Mouse (Mus musculus): ENCODE results near the gene Fig4. TPM values are rescaled to one million over a fixed set of nuclear protein-coding genes. Genes with fewer than 3 reads are reported as not detected.

The Fig4 gene
- polyA plus RNA-seq, 1 experiment = 17.1 TPM

DNA sequence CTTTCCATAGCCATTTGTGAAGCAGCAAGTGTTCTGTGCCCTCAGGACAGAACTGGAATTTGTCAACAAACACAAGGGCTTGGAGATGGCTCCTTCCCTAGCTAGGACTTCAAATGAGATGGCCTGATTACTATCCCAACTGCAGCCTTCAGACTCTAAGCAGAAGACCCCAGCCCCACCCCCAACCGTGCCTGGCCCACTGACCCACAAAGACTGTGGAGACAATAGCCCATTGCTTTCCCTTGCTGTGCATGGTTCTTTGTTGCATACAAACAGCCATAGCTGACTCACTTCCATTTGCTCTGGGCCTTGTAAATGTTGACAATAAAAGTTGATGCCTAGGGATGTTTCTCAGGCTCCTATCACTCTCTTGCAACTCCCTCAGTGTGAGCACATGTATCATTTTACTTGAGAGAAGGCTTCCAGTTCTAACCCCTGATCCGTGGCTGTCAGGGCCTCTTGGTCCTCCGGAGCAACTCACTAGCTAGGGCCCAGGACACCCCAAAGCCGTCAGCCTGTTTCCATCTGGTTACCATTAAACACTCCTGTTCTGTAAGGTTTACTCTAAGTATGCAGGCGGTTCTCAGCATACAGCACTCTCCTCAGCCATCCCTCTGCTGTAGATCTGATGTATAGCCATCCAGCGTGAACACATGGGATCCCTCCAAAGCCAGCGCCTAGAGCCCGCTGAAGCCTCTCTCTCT lies 52.9 kb downstream of the Fig4 start:
- TF ChIP-seq CTCF (IDR thresholded peaks at IDR 0.05; ENCODE audit: borderline replicate concordance, control insufficient read depth, extremely low read depth, insufficient read depth, low read length, poor library complexity) = no peak
- TF ChIP-seq POLR2A (IDR thresholded peaks at IDR 0.05; ENCODE audit: control insufficient read depth, extremely low read depth, insufficient read depth, low read length, poor library complexity) = no peak
- Histone ChIP-seq H3K36me3 (ENCODE audit: control insufficient read depth, insufficient read depth, low read length) (peaks cover 20% of the 10 kb centered on the region; the same call in 1 of the 2 replicates), H3K4me1 (replicated peaks; ENCODE audit: control insufficient read depth, insufficient read depth, low read length) (no peaks in the 10 kb centered on the region), H3K4me3 (ENCODE audit: control insufficient read depth, insufficient read depth, low read length) (no peak overlapping the region), H3K27ac (ENCODE audit: control insufficient read depth, insufficient read depth, low read length) (no peak overlapping the region), H3K27me3 (ENCODE audit: control insufficient read depth, insufficient read depth, low read length) (no peaks in the 10 kb centered on the region)
- 96% methylated on average over 8 of the region's 8 CpGs for WGBS
- no peak for DNase-seq

- TF ChIP-seq POLR2A (IDR thresholded peaks at IDR 0.05; ENCODE audit: control insufficient read depth, extremely low read depth, insufficient read depth, low read length, poor library complexity) = no peak
- no peak for TF ChIP-seq CTCF (IDR thresholded peaks at IDR 0.05; ENCODE audit: borderline replicate concordance, control insufficient read depth, extremely low read depth, insufficient read depth, low read length, poor library complexity)
- no peak for DNase-seq
- Histone ChIP-seq H3K36me3 (ENCODE audit: control insufficient read depth, insufficient read depth, low read length) (peaks cover 20% of the 10 kb centered on the region; the same call in 1 of the 2 replicates), H3K27ac (ENCODE audit: control insufficient read depth, insufficient read depth, low read length) (no peak overlapping the region), H3K4me3 (ENCODE audit: control insufficient read depth, insufficient read depth, low read length) (no peak overlapping the region), H3K27me3 (ENCODE audit: control insufficient read depth, insufficient read depth, low read length) (no peaks in the 10 kb centered on the region), H3K4me1 (replicated peaks; ENCODE audit: control insufficient read depth, insufficient read depth, low read length) (no peaks in the 10 kb centered on the region)
- WGBS = 97% methylated on average over 8 of the region's 8 CpGs
Measured at GRCm38 (mm10) chr10:41249006-41249659, 53.9 kb downstream of the Fig4 start.

GRCm38 (mm10) chr10:41247800-41248473 lies 55.1 kb downstream of the Fig4 start:
- H3K36me3 ChIP-seq (ENCODE audit: control insufficient read depth, insufficient read depth, low read length) = peaks cover 25% of the 10 kb centered on the region
- no peak for TF ChIP-seq POLR2A (IDR thresholded peaks at IDR 0.05; ENCODE audit: control insufficient read depth, extremely low read depth, insufficient read depth, low read length, poor library complexity)
- TF ChIP-seq CTCF (IDR thresholded peaks at IDR 0.05; ENCODE audit: borderline replicate concordance, control insufficient read depth, extremely low read depth, insufficient read depth, low read length, poor library complexity) = no peak
- no peak overlapping the region for H3K27ac ChIP-seq (ENCODE audit: control insufficient read depth, insufficient read depth, low read length)
- DNase-seq = no peak
- WGBS = 87% methylated on average over 5 of the region's 5 CpGs
- no peaks in the 10 kb centered on the region for H3K27me3 ChIP-seq (ENCODE audit: control insufficient read depth, insufficient read depth, low read length)
- H3K4me1 ChIP-seq (replicated peaks; ENCODE audit: control insufficient read depth, insufficient read depth, low read length) = no peaks in the 10 kb centered on the region
- no peak overlapping the region for H3K4me3 ChIP-seq (ENCODE audit: control insufficient read depth, insufficient read depth, low read length)

DNA sequence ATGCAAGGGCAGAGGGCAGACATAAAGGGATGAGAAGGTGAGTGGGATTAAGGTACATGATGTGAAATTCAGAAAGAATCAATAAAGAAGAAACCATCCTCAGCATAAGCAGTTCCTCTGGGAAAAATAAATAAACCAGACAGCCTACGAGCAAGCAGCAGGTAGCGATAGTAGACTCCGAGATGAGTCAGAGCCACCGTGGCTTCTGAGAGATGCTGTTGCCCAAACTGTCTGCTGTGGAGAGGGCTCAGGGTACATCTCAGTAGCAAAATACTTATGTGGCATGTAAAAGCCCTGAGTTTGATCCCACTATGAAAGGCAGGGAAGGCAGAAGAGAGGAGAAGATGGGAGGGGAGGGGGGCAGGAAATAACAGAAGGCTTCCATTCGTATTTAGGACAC lies 56.9 kb downstream of the Fig4 start:
- no peak overlapping the region for H3K27ac ChIP-seq (ENCODE audit: control insufficient read depth, insufficient read depth, low read length)
- H3K36me3 ChIP-seq (ENCODE audit: control insufficient read depth, insufficient read depth, low read length) = peaks cover 13% of the 10 kb centered on the region; the same call in 1 of the 2 replicates
- TF ChIP-seq POLR2A (IDR thresholded peaks at IDR 0.05; ENCODE audit: control insufficient read depth, extremely low read depth, insufficient read depth, low read length, poor library complexity) (no peak), CTCF (IDR thresholded peaks at IDR 0.05; ENCODE audit: borderline replicate concordance, control insufficient read depth, extremely low read depth, insufficient read depth, low read length, poor library complexity) (no peak)
- no peaks in the 10 kb centered on the region for H3K4me1 ChIP-seq (replicated peaks; ENCODE audit: control insufficient read depth, insufficient read depth, low read length)
- 91% methylated on average over 5 of the region's 5 CpGs for WGBS
- H3K4me3 ChIP-seq (ENCODE audit: control insufficient read depth, insufficient read depth, low read length) = no peak overlapping the region
- no peaks in the 10 kb centered on the region for H3K27me3 ChIP-seq (ENCODE audit: control insufficient read depth, insufficient read depth, low read length)
- no peak for DNase-seq

- 96% methylated on average over 6 of the region's 6 CpGs for WGBS
- peaks cover 8% of the 10 kb centered on the region for H3K36me3 ChIP-seq (ENCODE audit: control insufficient read depth, insufficient read depth, low read length)
- DNase-seq = no peak
Measured at GRCm38 (mm10) chr10:41245477-41245876, 57.6 kb downstream of the Fig4 start.

GRCm38 (mm10) chr10:41245028-41245427 lies 58.0 kb downstream of the Fig4 start:
- no peak for DNase-seq
- no peak overlapping the region for H3K4me3 ChIP-seq (ENCODE audit: control insufficient read depth, insufficient read depth, low read length)
- no peaks in the 10 kb centered on the region for H3K4me1 ChIP-seq (replicated peaks; ENCODE audit: control insufficient read depth, insufficient read depth, low read length)
- 69% methylated on average over 6 of the region's 6 CpGs for WGBS
- H3K27me3 ChIP-seq (ENCODE audit: control insufficient read depth, insufficient read depth, low read length) = no peaks in the 10 kb centered on the region
- H3K36me3 ChIP-seq (ENCODE audit: control insufficient read depth, insufficient read depth, low read length) = peaks cover 10% of the 10 kb centered on the region
- H3K27ac ChIP-seq (ENCODE audit: control insufficient read depth, insufficient read depth, low read length) = no peak overlapping the region
- no peak for TF ChIP-seq CTCF (IDR thresholded peaks at IDR 0.05; ENCODE audit: borderline replicate concordance, control insufficient read depth, extremely low read depth, insufficient read depth, low read length, poor library complexity)

More at GRCm38 (mm10) chr10:41245477-41245876, 57.6 kb downstream of the Fig4 start:
- TF ChIP-seq CTCF (IDR thresholded peaks at IDR 0.05; ENCODE audit: borderline replicate concordance, control insufficient read depth, extremely low read depth, insufficient read depth, low read length, poor library complexity) = no peak
- no peak for TF ChIP-seq POLR2A (IDR thresholded peaks at IDR 0.05; ENCODE audit: control insufficient read depth, extremely low read depth, insufficient read depth, low read length, poor library complexity)
- Histone ChIP-seq H3K27ac (ENCODE audit: control insufficient read depth, insufficient read depth, low read length) (no peak overlapping the region), H3K27me3 (ENCODE audit: control insufficient read depth, insufficient read depth, low read length) (no peaks in the 10 kb centered on the region), H3K4me1 (replicated peaks; ENCODE audit: control insufficient read depth, insufficient read depth, low read length) (no peaks in the 10 kb centered on the region), H3K4me3 (ENCODE audit: control insufficient read depth, insufficient read depth, low read length) (no peak overlapping the region)
